Mouse (Mus musculus) C2C12 (cell line): ENCODE measurements at regions not wholly inside any gene's neighbourhood (a gene's known extent, or its start where the extent isn't known, plus 50 kb on each side); places are given as distances from the start of the nearest gene placed in this dataset.

Source experiments
- CTCF ChIP-seq: IDR thresholded peaks from one replicate; pipeline ENCODE4 v1.5.1; 2011; ENCODE audit not compliant: control insufficient read depth, insufficient read depth, insufficient read length
- USF1 ChIP-seq: IDR thresholded peaks from one replicate; pipeline ENCODE4 v1.6.1; 2011; ENCODE audit warnings: low read depth, mild to moderate bottlenecking, control low read depth, moderate library complexity

DNA sequence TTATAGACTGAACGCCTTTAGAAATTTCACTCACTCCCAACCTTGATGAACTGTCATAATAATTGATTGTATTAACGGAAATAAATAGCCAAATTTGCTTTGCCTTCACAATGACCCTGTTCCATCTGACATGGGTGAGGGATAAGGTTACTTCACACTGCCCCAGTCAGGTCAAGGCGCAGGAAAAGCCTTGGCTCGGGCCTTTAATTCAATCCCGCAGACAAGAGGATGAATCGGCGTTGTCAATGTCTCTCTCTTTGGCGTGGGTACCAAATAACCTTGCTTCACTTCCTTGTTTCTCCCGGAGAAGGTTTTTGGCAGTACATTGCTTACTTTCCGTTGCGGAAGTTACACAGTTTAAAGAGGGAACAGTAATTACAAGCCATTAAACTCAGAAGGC is 354.2 kb downstream of the Cps1 start:
- TF ChIP-seq CTCF, result no peak
- TF ChIP-seq USF1, result no peak
